Mouse (Mus musculus): ENCODE data around the gene Mthfs.

Gene Mthfs

DNA sequence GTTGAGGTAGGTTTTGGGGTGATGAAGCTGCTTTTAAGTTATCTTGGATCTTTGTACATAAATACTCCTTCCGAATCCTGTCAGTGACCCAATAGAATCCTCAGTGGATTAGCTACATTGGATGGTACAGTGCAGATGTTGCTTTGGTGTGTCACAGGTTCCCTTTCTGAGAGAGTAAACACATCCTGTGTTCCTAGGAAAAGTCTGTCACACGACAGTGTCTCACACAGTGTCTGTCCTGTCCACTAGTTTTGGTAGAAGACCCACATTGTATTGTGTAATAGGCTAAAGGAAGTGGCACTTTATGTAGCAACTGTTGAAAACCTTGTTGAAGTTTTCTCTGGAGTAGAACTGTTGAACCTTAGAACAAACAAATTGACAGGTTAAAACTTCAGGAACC lies 42.9 kb downstream of the Mthfs start:
- DNase-seq, result no peak

DNA sequence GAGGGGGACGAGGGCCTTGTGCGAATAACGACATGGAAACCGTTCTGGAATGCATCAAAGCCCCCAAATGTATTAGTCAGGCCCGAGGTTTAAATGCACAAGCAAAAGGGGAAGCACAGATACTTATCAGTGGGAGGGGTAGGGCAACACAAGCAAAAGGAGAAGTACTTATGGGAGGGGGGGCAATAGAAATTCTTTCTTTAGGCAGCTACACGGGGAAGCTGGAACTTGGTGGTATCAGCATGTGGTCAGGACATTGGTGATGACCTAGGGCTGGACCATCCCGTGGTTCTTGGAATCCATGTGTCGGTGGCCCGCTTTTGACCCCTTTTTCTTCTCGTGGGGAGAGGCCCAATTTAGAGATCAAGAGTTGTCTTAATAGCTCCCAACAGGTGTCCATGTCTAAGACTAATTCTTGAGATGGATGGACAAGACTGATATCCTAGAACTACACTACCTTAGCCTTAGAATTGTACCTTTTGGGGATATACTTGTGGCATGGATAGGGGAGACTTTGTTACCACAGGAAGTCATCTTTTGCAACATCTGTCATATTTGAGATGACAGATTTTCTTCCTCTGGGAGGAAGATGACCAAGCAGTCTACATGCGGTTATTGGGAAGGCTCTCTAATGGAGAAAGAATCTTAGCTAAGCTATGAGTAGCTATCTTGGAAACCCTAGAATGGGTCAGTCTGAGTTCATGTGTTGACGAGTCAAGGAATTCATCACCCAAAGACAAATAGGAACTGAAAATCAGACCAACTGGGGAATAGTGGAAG lies 46.3 kb downstream of the Mthfs start:
- DNase-seq, result no peak

DNA sequence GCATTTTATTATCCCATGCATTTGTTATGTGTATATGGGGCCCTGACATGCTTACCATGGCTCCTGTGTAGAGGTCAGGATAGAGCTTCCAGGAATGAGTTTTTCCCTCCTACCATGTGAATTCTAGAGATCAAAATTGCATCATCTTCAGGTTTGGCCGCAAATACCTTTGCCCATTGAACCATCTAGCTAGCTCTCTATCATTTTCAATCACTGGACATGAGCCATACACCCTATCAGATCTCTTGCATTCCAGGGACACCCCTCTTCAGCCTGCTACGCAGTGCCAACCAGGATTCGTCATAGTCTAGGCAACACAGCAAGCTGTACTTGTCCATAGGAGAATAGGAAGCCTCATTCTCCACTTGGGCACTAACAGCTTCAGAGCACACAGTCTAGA lies 53.5 kb downstream of the Mthfs start:
- no peak for DNase-seq

DNA sequence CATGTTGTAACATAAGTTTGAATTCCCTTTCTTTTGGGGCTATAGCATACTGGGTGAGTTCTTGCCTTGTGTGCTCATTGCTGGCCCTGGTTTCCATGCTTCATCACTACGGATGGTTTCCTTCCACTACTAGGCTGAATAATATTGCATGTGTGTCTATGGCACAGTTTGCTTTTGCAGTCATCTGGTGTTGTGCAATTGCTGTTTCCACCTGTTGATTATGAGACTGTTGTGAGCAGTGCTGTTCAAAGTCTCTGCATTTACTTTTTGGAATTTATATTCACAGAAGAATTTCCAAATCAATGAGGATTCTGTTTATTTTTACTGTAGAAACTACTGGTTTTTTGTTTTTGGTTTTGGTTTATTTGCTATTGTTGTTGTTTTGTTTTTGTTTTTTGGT lies 54.1 kb downstream of the Mthfs start:
- no peak for DNase-seq

DNA sequence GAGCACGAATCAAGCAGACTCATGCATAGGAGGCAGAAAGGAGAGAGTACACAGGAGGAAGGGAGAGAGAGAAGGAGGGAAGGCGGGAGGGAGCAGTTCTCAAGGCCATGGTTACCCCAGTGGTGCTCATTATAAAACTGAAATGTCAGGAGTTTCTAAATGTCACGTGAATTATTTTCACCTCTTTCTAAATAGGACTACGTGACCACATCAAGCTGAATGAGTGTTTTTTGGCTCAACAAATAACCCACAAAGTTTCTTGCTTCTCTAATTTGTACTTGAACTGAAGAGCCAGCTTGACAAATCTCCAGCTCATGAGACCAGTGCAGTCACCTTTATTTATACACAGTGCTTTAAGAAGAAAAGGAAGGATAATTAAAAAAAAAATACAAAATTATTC lies 56.6 kb downstream of the Mthfs start:
- DNase-seq, result no peak

DNA sequence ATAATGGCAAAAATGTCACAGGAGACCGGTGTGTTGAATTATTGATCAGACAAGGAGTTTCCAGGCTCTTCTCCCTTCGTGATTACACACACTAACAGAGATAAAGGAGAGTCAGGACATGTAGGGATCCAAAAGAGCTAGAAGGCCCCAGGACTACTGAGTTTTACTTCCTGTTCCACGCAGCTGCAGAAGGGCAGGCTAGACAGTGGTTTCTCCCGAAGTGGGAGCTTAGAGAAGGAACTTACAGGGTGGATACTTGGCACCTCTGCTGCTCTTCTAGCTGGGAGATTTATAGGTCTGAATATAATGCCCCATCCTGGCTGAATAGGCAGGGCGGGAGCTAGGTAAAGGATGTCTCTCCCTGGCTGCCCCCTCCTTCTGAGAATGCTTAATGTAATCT lies 57.1 kb downstream of the Mthfs start:
- no peak for DNase-seq

DNA sequence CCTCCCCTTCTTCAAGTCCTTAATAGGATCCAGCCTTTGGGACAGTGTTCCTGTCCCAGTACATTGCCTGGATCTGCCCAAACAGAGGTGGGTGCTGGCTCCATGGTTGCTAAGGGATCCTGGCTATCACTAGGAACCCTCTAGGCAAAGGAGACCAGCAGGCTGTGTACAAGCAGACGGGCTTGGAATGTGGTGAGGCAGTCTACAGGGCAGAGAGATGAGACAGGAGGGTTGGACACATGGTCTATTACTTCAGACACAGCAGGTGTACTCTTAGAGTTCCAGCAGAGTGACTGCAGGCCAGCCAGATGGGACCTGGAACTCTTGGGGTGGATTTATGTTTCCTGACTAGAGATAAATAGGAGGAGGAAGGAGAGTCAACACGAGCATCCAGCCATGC lies 59.9 kb downstream of the Mthfs start:
- no peak for DNase-seq

DNA sequence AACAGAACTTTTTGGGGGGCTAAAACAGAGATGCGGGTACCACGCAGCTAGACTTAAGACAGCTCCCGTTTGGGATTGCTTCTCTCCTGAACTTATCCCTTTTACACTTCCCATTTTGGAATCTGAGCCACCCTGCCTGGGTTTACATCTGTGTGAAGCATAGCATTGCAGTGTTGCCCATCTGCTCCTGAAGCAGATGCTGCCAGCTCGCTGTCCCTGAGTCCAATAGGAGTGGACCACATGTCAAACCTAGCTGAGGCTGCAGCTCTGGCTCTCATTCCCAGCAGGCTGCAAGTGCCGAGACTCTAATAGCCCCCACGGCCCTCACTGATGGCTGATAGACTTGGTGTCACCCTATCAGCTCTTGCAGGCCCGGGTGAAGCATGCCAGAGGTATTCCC lies 63.3 kb downstream of the Mthfs start:
- DNase-seq, result peak; percentile 5

DNA sequence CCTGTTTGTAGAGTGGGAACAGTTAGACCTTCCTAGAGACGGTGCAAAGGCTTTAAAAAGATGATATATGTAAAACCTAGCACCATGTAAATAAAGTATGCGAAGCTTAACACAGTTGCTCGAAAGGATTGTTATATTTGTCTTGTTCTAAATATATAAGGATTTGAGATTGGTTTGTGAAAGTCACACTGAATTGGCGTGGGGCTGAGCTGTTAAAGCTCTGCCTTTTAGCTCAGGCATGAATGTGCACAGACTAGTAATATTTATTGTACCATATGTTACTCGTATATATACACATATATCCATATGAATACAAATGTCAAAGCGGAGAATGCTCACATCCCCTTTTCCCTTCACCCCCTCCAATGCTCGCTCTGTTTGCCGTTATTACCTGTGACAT lies 67.7 kb downstream of the Mthfs start:
- no peak for DNase-seq

DNA sequence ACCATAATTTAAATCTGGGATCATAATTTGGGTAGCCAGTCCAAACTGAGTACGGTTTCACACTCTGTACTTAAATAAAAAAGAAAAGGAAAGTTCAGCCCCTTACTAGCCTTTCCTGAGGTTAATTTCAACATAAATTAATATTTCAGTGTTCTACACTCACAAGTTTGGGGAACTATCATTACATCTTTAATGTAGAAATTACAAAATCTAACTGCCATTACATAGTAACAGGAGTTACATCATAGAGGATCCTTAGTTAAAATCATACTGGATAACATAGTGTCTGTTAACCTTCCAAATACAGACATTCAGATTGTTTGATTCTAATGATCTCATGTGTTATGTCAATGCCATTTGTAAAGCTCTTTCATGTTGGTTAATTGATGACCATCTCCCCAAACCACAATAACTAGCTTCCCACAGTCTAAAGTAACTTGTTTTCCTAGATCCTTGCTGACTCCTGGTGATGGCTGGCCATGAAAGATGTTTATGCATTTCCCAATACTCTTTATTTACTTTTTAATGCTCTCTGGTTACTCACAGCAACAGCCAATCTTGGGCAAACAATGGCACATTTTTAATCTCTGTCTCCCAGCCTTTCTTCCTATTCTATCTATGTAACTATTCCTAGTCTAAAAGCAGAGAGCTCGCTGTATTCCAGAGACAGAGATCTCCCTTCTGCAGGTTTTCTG lies 72.0 kb downstream of the Mthfs start:
- no peak for DNase-seq

DNA sequence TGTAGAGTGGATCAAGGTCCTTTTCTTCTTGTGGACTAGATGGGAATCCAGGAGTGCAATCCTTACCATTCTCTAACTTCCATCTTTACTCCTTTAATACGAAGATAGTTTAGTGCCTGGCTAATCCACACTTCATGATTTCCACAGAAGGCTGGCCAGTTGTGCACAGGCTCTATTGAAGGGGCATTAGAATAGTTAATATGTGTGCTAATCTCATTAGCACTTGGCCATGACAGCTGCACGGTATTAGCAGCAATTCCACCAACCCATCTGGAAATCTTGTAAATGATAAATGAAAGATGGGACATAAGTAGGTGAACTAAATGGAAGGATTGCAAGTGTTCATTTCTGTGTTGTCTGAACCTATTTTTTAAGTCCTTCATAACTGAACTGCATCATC lies 77.6 kb downstream of the Mthfs start:
- DNase-seq, result no peak

DNA sequence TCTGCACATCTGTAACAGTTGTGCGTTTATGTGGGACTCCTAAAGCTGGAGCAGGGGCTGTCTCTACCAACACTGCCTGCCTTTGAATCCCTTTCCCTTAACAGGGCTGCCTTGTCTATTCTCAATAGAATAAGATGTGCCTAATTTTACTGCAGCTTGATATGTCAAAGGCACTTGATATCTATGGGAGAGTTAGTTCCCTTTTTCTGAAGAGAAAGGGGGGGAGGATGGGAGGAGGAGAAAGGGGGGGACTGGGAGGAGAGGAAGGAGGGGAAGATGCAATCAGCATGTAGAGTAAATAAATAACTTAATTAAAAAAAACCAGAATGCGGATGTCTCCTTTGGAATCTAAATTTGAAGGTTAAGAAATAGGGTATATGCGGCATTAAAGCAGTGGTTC lies 82.9 kb downstream of the Mthfs start:
- no peak for DNase-seq

DNA sequence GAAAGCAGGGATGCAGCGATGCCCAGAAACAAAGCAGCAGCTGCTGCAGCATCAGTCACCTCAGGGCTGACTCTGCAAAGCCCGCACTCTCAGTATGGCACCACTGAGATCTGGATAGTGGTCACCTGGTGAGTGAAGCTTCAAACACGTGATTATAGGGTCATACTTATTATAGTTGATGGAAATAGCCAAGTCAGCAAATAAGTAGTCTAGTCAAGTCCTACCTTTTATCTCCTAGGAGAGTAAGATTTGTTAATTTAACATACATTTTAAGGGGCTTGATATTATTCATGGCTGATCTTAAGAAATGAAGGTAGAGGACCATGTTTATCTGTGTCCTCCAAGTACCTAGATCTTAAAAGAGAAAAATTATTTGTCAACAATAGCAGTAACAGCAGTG lies 83.6 kb downstream of the Mthfs start:
- no peak for DNase-seq

DNA sequence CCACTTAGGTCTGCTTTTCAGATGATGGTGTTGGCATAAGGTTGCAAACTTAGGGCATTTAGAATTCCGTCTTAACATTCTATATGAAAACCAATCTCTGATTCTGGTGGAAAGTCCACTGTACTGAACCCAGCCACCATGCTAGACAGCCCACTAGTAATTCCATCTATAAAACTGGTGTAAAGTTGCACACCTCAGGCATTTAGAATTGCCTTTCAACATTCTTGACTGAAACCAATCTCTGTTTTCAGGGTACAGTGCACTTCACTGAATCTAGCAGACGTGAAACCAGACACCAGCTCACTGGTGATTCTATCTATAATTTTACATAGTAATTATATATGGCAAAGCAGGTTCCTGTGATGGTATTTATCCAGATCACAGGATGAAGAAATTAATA lies 95.2 kb downstream of the Mthfs start:
- DNase-seq, result no peak

DNA sequence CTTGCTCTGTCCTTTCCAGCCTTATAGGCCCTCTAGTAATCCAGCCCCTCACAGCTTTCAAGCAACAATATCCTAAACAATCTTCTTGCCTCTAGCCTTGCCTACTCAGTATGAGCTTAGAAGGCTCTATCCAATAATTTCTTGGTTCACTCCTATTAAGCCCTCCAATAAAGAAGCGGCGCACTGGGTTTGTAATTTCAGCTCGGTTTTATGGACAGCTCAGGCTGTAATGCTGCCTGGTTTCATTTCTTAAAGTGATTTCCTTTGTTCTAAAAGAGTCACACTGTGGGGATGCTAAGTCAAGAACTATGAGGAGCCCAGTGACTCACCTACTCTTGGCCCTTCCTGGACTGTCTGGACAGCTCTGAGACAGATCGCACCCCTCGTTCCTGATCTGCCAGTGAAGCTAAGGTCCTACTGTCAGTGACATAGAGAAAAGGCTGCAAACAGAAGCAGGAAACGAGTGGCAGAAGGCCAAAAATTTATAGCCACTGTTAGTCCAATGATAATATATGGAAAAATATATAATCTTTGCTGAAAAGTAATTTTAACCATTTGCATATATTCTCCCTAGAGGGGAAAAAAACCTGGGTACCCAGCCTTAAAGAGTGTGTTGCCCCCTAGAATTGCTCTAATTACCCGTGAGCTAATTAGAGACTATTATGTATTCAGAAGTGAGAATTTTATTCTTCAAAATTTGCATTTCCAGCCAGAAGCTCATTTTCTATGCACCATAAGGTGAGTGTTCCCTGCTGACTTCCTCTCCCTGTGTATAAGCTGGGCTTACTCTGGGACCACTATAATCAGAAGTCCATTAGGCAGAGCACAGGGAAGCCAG lies 98.1 kb downstream of the Mthfs start:
- no peak for DNase-seq

DNA sequence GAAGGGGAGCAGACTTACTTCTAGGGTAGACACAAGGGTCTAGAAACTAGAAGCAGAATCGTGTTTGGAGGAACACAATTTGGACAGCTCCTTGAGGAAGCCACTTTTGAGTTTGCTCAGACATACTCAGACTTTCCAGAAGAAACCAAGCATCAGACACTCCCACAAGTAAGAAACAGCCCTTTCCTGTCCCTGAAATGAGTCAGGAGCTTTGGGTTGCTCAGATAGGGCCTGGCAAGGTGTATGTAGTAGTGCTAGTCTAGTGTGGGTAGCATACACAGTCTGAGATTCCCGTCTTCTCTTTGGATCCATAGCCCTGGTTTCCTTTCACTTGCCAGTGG lies 98.7 kb downstream of the Mthfs start:
- no peak for DNase-seq

DNA sequence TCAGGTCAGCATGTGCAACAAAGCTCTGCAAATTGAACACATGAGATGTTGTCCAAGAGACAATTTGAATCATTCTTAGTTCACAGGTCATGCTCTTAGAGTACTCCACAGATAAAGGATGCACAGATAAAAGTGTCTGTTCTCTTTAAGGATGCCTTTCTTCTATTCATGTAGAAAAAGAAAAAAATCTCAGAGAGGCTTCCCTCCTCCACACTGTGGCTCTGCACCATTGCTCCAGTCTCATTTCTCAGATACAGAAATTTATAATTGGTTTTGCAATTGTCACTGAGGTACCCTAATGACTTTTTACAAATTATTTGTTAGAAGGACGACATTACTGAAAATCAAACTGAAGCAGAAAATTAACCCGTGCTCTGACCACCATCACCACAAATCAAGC lies 101.2 kb downstream of the Mthfs start:
- no peak for DNase-seq

DNA sequence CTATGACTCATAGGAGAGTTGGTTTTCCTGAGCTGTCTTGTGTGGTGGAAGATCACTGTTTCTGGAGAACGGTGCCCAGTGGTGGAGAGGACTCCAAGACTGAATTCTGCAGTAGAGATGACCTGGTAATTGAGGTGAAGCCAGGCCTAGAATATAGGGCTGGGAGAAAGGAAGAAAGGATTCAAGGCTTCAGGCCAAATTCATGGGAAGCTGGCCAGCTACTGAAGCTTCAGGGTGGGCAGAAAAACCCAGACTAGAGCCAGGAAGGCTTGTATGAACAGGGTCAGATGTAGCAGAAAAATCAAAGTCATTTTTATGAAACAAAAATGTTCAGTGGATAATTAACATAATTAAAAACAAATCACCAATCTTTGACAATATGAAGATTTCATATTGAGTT lies 163.3 kb downstream of the Mthfs start:
- no peak for DNase-seq

DNA sequence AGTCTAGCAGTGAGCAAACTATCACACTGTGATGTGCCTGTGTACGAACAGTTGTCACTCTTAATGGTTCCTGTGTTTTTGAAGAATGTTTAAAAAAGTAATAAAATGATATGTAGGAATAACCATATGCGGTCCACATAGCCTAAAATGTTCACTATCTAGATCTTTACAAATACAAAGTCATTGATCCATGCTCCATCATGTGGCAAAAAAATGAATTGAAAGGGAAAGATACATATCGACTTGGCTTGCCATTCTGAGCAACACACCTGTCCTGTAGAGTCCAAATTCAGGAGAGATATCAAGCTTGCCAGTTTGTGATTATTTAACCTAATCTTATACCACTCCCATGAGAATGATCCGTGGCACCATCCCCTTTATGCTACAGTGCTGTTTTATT lies 164.2 kb downstream of the Mthfs start:
- DNase-seq, result no peak

DNA sequence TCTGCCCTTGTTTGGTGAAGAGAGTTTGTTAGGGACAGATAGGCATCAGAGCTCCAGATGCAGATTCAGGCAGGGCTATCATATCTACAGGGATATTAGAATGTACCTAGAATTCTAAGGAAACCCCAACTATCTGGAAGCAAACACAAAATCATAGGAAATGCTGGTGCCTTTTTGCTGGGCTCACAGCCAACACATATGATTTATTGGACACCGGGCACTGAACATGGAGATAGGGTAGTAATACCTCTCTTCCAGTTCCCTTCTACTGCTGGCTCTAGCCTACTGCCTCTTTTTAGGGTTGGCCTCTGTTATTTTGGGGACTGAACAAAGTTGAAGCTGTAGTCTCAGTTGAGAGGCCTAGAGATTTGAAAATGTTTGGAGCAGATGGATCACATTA lies 192.6 kb downstream of the Mthfs start:
- no peak for DNase-seq
